Mouse (Mus musculus) thymus, adult 2 months (tissue): ENCODE measurements around the gene Tmem231. TPM values are rescaled to one million over a fixed set of nuclear protein-coding genes. Genes with fewer than 3 reads are reported as not detected.

Source experiments
- DNase-seq: peaks from one replicate; pipeline ENCODE4 v3.0.0; 2021
- H3K27ac ChIP-seq: fragments of 200-500 bp; 2 replicates; pipeline ENCODE4 v1.5.1; 2012; ENCODE audit warnings: low read length, control low read depth; ENCODE audit not compliant: control insufficient read depth, insufficient read depth
- H3K27me3 ChIP-seq: fragments of 200-500 bp; 2 replicates; pipeline ENCODE4 v1.6.1; 2012; ENCODE audit warnings: mild to moderate bottlenecking, low read length, moderate library complexity, mixed read lengths; ENCODE audit not compliant: control insufficient read depth, insufficient read depth
- H3K36me3 ChIP-seq: fragments of 200-500 bp; 2 replicates; pipeline ENCODE4 v1.6.1; 2012; ENCODE audit warnings: mild to moderate bottlenecking, low read length, moderate library complexity; ENCODE audit not compliant: control insufficient read depth, insufficient read depth
- H3K4me1 ChIP-seq: fragments of 200-500 bp; replicated peaks from 2 replicates; pipeline ENCODE4 v1.6.1; 2012; ENCODE audit warnings: low read length; ENCODE audit not compliant: control insufficient read depth, insufficient read depth
- H3K4me3 ChIP-seq: fragments of 200-500 bp; 2 replicates; pipeline ENCODE4 v1.5.1; 2012; ENCODE audit warnings: mild to moderate bottlenecking, low read length, control low read depth, moderate library complexity; ENCODE audit not compliant: control insufficient read depth, insufficient read depth
- CTCF ChIP-seq: fragments of 200-500 bp; IDR thresholded peaks from 2 replicates; pipeline ENCODE4 v1.5.1; 2012; ENCODE audit warnings: mild to moderate bottlenecking, control low read depth, low read length, moderate library complexity, borderline replicate concordance; ENCODE audit not compliant: control insufficient read depth, poor library complexity, insufficient read depth; ENCODE audit errors: extremely low read depth
- POLR2A ChIP-seq: fragments of 200-500 bp; IDR thresholded peaks from 2 replicates; pipeline ENCODE4 v1.6.1; 2012; ENCODE audit warnings: mild to moderate bottlenecking, low read length, control low read depth, moderate library complexity; ENCODE audit not compliant: control insufficient read depth, poor library complexity, insufficient read depth; ENCODE audit errors: extremely low read depth
- WGBS: fragments of 180-500 bp; shearing (Covaris S2); methylation state at CpG from one replicate; pipeline ENCODE4 v1.1.7; 2018; 5-methylcytosine and 5-hydroxymethylcytosine counted together
- polyA plus RNA-seq: library from polyadenylated mRNA; depleted of rRNA; stranded (reverse); fragments of >200 nt; gene quantifications from 2 replicates; pipeline ENCODE4 v1.2.3, GENCODE M21; 2012

Gene Tmem231
- polyA plus RNA-seq, 1 experiment: 2.8 TPM

DNA sequence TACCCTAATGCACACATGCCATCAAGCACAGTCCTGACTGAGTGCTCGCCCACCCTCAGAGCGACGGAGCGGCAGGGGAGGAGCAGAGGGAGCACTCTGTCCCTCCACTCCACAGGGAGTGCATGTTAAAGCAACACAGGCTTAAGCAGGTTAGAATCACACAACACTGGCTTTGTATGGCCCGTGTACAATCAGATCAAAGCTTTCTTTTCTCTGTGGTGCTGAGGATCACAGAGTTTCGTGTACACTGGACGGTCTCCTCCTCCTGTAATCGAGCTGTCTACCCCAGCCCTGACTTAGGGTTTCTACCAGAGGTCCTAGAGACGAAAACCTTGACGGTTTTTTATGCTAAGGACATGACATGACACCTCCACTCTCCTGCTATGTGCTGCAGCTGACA is 34.9 kb upstream of the Tmem231 start:
- TF ChIP-seq CTCF (no peak), POLR2A (no peak)
- DNase-seq: no peak
- Histone ChIP-seq H3K36me3 (no peaks in the 10 kb centered on the region), H3K4me1 (peaks cover 4% of the 10 kb centered on the region), H3K4me3 (no peak overlapping the region), H3K27me3 (no peaks in the 10 kb centered on the region), H3K27ac (no peak overlapping the region)
- 91% methylated on average over 10 of the region's 10 CpGs for WGBS

DNA sequence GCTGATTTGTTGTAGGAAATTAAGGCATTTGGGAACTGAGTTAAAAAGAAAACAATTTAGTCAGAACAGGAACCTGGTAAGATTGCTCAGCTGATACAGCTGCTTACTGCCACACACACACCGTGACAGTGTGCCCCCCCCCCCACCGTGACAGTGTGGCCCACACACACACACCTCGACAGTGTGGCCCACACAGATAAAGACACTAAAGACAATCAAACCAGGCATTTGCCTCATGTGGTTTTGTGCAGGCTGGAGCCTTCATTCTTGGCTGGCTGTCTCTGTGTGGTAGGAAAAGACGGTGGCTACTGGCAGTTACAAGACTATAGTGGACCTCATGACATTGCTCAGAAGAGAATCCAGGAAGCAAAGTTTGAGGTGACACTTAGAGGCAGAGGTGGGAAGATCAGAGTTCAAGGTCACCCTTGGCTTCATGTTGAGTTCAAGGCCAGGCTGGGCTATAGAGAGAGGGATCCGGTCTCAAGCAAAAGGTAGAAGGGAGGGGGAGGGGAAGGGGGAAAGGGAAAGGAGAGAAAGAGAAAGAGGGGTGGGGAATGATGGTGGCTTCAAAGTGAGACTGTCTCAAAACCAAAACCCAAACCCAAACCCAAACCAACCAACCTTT is 33.7 kb upstream of the Tmem231 start:
- Histone ChIP-seq H3K4me1 (peaks cover 4% of the 10 kb centered on the region), H3K27me3 (no peaks in the 10 kb centered on the region), H3K36me3 (no peaks in the 10 kb centered on the region), H3K4me3 (no peak overlapping the region), H3K27ac (no peak overlapping the region)
- TF ChIP-seq CTCF (no peak), POLR2A (no peak)
- DNase-seq: no peak
- WGBS: 32% methylated on average over 5 of the region's 5 CpGs

- H3K4me1 ChIP-seq: peaks cover 4% of the 10 kb centered on the region
- WGBS: 82% methylated on average over 7 of the region's 7 CpGs
- no peak overlapping the region for H3K4me3 ChIP-seq
- no peak for DNase-seq
- no peaks in the 10 kb centered on the region for H3K27me3 ChIP-seq
- TF ChIP-seq CTCF: no peak
- TF ChIP-seq POLR2A: no peak
- H3K27ac ChIP-seq: no peak overlapping the region
- no peaks in the 10 kb centered on the region for H3K36me3 ChIP-seq
These were observed 31.3 kb upstream of the Tmem231 start for GRCm38 (mm10) chr8:111964849-111965561.

GRCm38 (mm10) chr8:111964351-111964750 is 30.7 kb upstream of the Tmem231 start:
- WGBS: 85% methylated on average over 5 of the region's 5 CpGs
- no peak for DNase-seq
- TF ChIP-seq POLR2A (no peak), CTCF (no peak)
- H3K27ac ChIP-seq: no peak overlapping the region
- no peaks in the 10 kb centered on the region for H3K36me3 ChIP-seq
- peaks cover 4% of the 10 kb centered on the region for H3K4me1 ChIP-seq
- H3K4me3 ChIP-seq: no peak overlapping the region
- H3K27me3 ChIP-seq: no peaks in the 10 kb centered on the region

DNA sequence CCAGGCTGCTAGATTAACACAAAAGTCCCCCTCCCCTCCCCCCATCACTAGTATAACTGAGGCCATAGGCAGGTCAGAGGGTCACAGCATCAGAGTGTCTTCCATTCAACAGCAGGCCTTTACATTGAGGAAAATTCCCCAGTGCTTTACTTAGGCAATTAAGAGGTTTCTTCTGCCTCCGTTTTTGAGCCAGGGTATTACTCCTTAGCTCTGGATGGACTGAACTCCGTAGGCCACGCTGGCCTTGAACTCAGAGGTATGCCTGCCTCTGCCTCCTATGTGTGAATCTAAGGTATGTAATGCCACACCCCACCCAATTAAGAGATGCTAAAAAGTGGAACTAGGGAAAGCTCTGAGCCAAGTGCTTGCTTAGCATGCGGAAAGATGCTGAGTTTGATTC is 29.9 kb upstream of the Tmem231 start:
- no peak for DNase-seq
- Histone ChIP-seq H3K4me1 (peaks cover 4% of the 10 kb centered on the region), H3K4me3 (no peak overlapping the region), H3K36me3 (no peaks in the 10 kb centered on the region), H3K27ac (no peak overlapping the region), H3K27me3 (no peaks in the 10 kb centered on the region)
- TF ChIP-seq CTCF: no peak
- TF ChIP-seq POLR2A: no peak
- 94% methylated on average over 4 of the region's 4 CpGs for WGBS

- Histone ChIP-seq H3K4me3 (no peak overlapping the region), H3K27me3 (no peaks in the 10 kb centered on the region), H3K4me1 (peaks cover 4% of the 10 kb centered on the region), H3K36me3 (no peaks in the 10 kb centered on the region), H3K27ac (no peak overlapping the region)
- TF ChIP-seq CTCF: no peak
- no peak for TF ChIP-seq POLR2A
- no peak for DNase-seq
- 94% methylated on average over 10 of the region's 10 CpGs for WGBS
These were observed 29.4 kb upstream of the Tmem231 start for GRCm38 (mm10) chr8:111963091-111963490.
